Mouse (Mus musculus) liver, postnatal 0 days (tissue): ENCODE data around the gene Csrp1.

ENCODE experiments used
- CTCF ChIP-seq: sonication (generic); IDR thresholded peaks from 2 replicates; pipeline ENCODE4 v1.5.1; 2016; ENCODE audit warnings: antibody characterized with exemption, low read depth
- EP300 ChIP-seq: IDR thresholded peaks from 2 replicates; pipeline ENCODE4 v1.6.1; 2016; ENCODE audit warnings: antibody characterized with exemption, low read depth, mild to moderate bottlenecking

- TF ChIP-seq CTCF, result no peak
- TF ChIP-seq EP300, result no peak
Measured at GRCm38 (mm10) chr1:135768400-135768799, 48.5 kb downstream of the Csrp1 start.
